Mouse (Mus musculus): ENCODE measurements around the gene Vrk2.

- TF ChIP-seq POLR2A (IDR thresholded peaks at IDR 0.05; ENCODE audit: borderline replicate concordance, insufficient read depth, low read length) (no peak), CTCF (IDR thresholded peaks at IDR 0.05; ENCODE audit: borderline replicate concordance, insufficient read depth, low read depth, low read length) (no peak)
Measured at GRCm38 (mm10) chr11:26532994-26533827, 60.6 kb downstream of the Vrk2 start.
